Mouse (Mus musculus): ENCODE data around the gene Lonp1. TPM values are rescaled to one million over a fixed set of nuclear protein-coding genes. Genes with fewer than 3 reads are reported as not detected.

The Lonp1 gene
- total RNA-seq (2023): 18.7 and 28.1 TPM in 2 replicates

DNA sequence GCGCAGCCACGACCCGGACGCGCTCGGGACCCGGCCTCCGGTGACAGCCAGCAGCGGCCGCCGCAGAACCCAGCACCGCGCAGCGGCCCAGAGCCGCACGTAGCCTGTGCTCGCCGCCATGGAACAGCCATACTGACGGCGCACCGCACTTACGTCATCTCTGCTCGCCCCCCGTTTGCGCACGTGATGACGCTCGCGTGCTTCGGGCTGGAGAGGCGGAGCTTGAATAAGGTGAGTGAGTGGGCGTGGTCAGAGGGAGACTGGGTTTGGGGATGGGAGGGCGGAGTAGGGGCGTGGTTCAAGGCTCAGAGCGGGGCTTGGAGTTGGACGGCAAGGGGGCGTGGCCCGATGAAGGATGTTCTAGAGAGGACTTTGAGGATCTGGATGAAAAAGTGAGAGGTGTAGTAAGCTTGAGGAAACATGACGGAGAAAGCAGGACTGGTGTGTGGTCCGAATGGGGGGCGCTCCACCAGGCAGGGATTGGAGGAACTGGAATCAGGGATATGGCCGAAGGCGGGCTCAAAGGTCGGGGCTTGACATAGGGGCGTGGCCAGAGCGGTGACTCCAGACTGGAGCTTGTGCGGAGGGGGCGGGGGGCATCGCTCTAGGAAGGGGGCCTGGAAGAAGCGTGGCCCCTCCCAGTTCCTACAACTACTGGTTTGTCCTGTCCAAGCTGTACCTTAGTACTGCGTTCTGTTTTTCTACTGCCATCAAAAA, at the start of gene Lonp1:
Gene Lonp1 (minus strand): TSS at position 134 of the 717 bp plus-strand sequence.

DNA sequence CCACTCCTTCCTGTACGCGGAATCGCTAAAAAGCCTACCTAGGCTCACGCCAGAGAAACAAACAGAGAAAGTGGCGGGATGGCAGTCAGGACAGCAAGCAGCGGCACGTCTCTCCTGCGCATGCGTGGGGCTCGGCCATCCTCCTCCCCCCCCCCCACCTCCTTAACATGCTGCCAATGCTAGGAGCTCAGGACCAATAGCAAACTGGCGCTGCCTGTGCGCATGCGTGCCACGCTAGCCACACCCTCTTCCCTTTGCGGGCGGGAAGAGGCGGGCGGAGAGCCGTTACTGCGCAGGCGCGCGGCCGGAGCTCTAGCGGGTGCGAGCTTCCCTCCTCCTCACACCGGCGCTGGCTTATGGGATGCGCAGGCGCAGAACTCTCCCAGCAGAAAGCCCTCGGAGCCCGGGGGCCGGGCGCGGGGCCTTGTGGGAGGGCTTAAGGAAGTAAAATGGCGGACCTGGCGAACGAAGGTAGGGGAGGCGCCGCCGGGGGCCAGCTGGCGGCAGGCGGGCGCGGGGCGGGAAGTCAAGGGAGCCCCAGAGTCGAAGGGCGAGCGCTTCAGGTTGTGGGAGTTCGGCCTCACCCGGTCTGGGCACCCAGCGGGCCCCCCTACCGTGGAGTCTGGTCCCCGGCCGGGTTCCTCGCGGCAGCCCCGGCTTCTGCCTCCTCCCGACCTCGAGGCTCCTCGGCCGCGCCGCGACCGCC, 46.4 kb upstream of the Lonp1 start, which contains the start of gene Ranbp3:
Gene Ranbp3 (plus strand): TSS at position 354 of the 706 bp plus-strand sequence.

DNA sequence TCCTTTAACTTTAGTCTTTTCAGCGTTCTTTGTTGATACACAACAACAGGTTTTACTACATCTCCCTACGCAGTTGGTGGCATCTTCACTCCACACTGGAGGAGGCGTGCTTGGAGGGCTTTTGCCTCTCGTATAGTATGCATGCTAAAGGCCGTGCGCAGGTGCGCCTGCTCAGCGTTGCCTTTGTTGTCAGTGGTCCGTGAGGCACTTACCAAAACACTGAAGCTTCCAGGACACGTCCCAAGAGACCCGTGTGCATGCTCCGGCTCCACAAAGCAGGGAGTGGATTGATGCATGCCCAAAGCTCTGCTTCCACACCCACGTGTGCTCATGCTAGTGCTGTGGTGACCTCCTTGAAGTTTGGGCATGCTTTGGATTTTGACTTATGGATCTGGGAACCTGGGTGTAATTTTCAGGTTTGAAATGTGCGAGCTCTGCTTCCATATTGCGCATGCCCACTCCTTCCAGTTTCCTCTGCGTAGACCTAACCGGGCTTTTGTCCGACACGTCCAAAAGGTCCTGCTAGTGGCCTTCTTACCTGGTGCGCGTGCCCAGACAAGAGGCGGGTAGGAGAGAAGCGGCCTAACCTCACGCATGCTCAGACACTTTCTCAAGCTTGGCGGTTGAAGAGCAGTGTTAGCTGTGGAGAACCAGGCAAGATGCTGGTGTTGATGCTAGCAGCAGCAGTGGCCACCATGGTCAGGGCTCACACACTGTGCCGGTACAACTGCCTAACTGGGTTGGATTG, 1.0 kb upstream of the Lonp1 start, which contains the start of gene Catsperd:
Gene Catsperd (plus strand): TSS at position 614 of the 748 bp plus-strand sequence.

DNA sequence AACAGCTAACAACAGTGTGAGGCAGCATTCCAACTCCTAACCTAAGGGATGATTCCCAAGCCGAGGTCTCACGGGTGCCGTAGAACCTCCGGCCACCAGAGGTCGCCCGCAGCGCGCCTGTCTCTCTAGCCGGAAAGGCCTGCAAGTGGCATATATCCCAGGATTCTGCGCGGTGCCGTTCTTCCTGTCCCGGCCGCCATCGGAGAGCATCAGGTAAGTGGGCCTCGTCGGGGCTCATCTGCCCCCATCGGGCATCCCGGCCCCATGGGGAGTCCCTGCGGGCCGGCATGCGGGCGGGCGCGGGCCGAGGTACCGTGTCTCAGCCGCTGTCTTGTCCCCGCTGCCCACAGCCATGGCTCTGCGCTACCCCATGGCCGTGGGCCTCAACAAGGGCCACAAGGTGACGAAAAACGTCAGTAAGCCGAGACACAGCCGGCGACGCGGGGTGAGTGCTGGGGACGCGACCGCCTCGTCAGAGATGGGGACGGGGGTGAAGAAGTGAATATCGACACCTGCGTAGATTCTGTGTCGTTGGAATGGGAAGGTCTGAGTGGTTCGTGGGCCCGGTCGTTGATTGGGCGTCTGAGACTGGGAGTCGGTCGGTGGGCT, 13.3 kb downstream of the Lonp1 start, which contains the start of gene Rpl36:
Gene Rpl36 (plus strand): TSS at position 181 of the 609 bp plus-strand sequence.

DNA sequence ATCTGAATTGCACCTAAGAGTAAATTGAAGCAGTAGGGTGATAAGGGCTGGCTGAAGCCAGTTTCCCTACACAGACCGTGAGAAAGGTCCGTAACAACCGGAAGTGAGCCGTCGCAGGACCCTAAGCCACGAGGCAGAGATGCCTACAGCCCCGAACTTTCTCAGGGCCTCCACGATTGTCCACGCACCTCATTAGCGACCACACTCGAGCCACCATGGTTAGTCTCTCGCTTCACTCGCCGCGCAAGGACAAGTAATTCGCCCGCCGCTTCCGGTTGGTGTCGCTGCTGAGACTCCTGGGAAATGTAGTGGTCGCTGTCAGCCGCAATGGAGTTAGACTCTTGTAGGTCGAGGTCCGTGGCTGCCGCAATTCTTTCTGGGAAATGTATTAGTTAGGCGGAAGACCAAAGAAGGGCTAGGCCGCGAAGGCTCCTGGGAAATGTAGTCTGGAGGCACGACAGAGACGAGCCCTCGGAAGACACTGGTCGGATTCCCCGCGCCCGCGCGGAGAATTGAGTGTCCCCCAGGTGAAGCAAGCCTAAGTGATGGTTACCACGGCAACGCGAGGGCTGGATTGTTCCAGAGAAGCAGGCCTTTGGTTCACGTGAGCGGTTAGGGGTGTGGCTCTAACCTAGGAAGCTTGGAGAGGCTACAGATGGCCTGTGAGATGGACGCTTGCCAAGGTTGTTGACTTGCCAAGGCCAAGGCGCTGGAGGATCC, 17.1 kb downstream of the Lonp1 start, which contains the start of gene 2410015M20Rik:
Gene 2410015M20Rik (minus strand): TSS at position 320 of the 720 bp plus-strand sequence.

DNA sequence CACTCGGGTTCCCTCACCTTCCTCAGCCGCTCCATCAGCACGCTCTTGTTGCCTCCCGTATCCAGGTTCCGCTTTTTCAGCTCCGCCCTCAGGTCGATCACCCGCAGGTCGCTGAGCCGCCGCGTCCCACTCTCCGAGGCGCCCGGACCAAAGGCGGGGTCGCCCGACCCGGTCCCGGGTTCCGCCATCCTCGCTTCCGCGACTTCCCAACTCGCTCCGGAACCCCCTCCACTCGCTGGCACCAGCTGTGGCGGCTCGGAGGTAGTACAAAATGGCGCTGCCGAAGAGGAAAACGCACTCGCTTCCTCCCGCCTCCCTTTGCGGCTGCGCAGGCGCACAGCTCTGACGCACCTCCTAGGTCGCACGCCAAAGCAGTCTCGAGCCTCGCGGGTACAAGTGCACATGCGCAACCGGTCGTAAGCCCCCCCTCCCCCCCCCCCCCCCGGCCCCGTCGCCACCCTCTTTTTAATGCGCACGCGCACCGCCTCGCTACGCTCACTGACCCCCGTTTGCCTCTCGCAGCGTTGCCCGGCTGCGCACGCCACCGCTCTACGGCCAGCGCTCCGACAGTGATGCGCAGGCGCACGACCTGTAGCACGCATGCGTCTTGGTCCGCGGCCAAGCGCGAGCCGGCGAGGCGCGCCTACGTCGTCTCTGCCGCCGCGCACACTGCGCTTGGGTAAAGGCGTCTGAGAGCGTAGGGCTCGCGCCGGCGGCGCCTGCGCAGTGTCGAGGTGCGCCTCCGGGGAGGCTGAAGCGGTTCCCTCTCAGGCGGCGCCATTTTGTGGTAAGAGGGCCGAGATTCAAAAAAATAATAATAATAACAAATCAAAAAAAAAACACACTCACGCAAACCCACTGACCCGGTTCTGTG, 42.2 kb downstream of the Lonp1 start, which contains the start of the genes Safb2 and Safb:
Gene Safb2 (minus strand): TSS at position 329 of the 874 bp plus-strand sequence.
Gene Safb (plus strand): TSS at position 569 of the 874 bp plus-strand sequence.

Other genes with a start within 250 kb of the Lonp1 start
- gene Ptprs, start 150.4 kb downstream of the Lonp1 start, total RNA-seq (2023): 14.9 and 20.6 TPM in 2 replicates
- not detected in 2 replicates for gene Znrf4, start 114.5 kb downstream of the Lonp1 start, total RNA-seq (2023)
- 6.4 and 8.6 TPM in 2 replicates for gene Gm20219, start 72.5 kb downstream of the Lonp1 start, total RNA-seq (2023)
- 354 and 536 TPM in 2 replicates for gene Safb2, start 42.3 kb downstream of the Lonp1 start, total RNA-seq (2023)
- gene Safb, start 42.1 kb downstream of the Lonp1 start, total RNA-seq (2023): 163 and 266 TPM in 2 replicates
- gene 2410015M20Rik, start 17.1 kb downstream of the Lonp1 start, total RNA-seq (2023): 34.1 and 47.2 TPM in 2 replicates
- 138 and 292 TPM in 2 replicates for gene Rpl36, start 13.5 kb downstream of the Lonp1 start, total RNA-seq (2023)
- 3.3 and 4.5 TPM in 2 replicates for gene Catsperd, start 1.3 kb upstream of the Lonp1 start, total RNA-seq (2023)
- 49.4 and 62.2 TPM in 2 replicates for gene Ranbp3, start 46.4 kb upstream of the Lonp1 start, total RNA-seq (2023)
- gene Ndufa11, start 90.9 kb upstream of the Lonp1 start, total RNA-seq (2023): 27.1 and 42.7 TPM in 2 replicates
- 1.1 and 1.7 TPM in 2 replicates for gene Vmac, start 91.1 kb upstream of the Lonp1 start, total RNA-seq (2023)
- gene Nrtn, start 130.6 kb upstream of the Lonp1 start, total RNA-seq (2023): not detected in 2 replicates
- gene Dus3l, start 137.9 kb upstream of the Lonp1 start, total RNA-seq (2023): 13.8 and 18.0 TPM in 2 replicates
- 0.47 TPM in 1 of 2 replicates, not detected in the other for gene Prr22, start 143.4 kb upstream of the Lonp1 start, total RNA-seq (2023)
- 10.2 and 12.6 TPM in 2 replicates for gene Rfx2, start 204.1 kb upstream of the Lonp1 start, total RNA-seq (2023)
- gene Acsbg2, start 247.6 kb upstream of the Lonp1 start, total RNA-seq (2023): not detected in 2 replicates
- 0.38 TPM in 1 of 2 replicates, not detected in the other for gene 1700061G19Rik, start 248.6 kb upstream of the Lonp1 start, total RNA-seq (2023)

All from neutrophil, adult 65 days (primary cell).